Mouse (Mus musculus): ENCODE measurements around the gene Cntfr.

DNA sequence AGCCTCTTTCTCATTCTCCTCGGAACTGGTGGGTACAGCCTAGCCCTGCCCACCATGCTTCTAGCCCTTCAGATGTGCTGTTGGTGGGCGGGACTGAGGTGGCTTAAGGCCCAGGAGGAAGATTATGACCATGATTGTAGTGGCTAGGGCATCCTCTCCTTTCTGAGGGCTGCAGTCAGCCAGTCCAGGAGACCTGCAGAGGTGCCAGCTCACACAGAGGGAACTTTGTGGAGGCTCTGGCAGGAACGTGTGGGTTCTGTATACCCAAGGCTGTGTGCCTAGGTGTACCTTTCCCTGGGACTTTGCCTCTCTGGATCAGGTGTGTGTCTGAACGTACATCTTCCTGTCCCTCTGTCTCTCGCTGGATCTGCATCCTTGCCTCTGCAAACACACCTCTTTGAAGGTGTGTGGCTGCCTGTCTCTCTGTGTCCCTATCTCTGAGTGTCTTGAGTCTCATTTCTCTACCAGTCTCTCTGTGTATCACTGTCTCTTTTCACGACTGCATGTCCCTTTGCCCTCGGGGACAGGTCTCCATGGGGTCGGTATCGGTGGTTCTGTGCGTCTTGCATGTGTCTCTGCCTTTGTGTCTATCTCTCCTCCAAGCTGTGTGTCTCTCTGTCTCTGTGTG is 57.6 kb downstream of the Cntfr start:
- TF ChIP-seq CTCF (IDR thresholded peaks at IDR 0.05; ENCODE audit: extremely low read depth, insufficient read depth, insufficient read length, insufficient replicate concordance) = no peak
- TF ChIP-seq POLR2A (IDR thresholded peaks at IDR 0.05; ENCODE audit: low read depth, low read length) = no peak
